31 mouse cellular contexts compared by ENCODE assay signal in genomic region chr13:81122238-81122637, GRCm38 (mm10).
"Had no signal": no experiment of that assay in that cellular context is flagged by ENCODE, and none has a peak within 500 bp of the region (broad histone marks: within the 10 kb centered on the region; RNA-seq: fewer than 3 reads in every experiment).

No protein-coding gene starts in this region.

- DNase-seq: left cerebral cortex, postnatal 4 days; liver; liver, embryonic 13.5 days; liver, postnatal 0 days; lung, adult 18-20 months; lung, adult 2 months; lung, embryonic 14.5 days; lung, postnatal 10 days; lung, postnatal 14 days; lung, postnatal 36 days; lung, postnatal 4 days; midbrain, embryonic 14.5 days had no signal

- H3K4me2 ChIP-seq: limb, embryonic 12.5 days; limb, embryonic 13.5 days; limb, embryonic 15.5 days; liver, embryonic 11.5 days; liver, embryonic 12.5 days; liver, embryonic 13.5 days; liver, embryonic 15.5 days; lung, embryonic 14.5 days; lung, embryonic 15.5 days; midbrain, embryonic 12.5 days; midbrain, embryonic 13.5 days; midbrain, embryonic 15.5 days; neural tube, embryonic 12.5 days; neural tube, embryonic 13.5 days had no signal

- H3K36me3 ChIP-seq: limb, embryonic 10.5 days; limb, embryonic 12.5 days; limb, embryonic 13.5 days; limb, embryonic 15.5 days; liver, embryonic 12.5 days; liver, embryonic 13.5 days; liver, embryonic 15.5 days; lung, embryonic 15.5 days; midbrain, embryonic 15.5 days had no signal

- H3K4me3 ChIP-seq: limb, embryonic 10.5 days; limb, embryonic 12.5 days; limb, embryonic 13.5 days; limb, embryonic 15.5 days; liver, embryonic 12.5 days; liver, embryonic 13.5 days; liver, embryonic 15.5 days; lung, embryonic 15.5 days; megakaryocyte, embryonic 14.5 days; midbrain, embryonic 10.5 days; midbrain, embryonic 12.5 days; midbrain, embryonic 13.5 days; midbrain, embryonic 15.5 days; myocyte; neural tube, embryonic 12.5 days; neural tube, embryonic 13.5 days had no signal

- ATAC-seq: liver, embryonic 12.5 days; liver, postnatal 0 days; lung, postnatal 0 days; midbrain, embryonic 13.5 days; midbrain, embryonic 15.5 days; midbrain, embryonic 16.5 days had no signal

- H3K9me3 ChIP-seq: limb, embryonic 10.5 days; limb, embryonic 12.5 days; limb, embryonic 13.5 days; limb, embryonic 15.5 days; liver, embryonic 13.5 days; liver, embryonic 15.5 days; lung, embryonic 15.5 days; midbrain, embryonic 12.5 days; midbrain, embryonic 13.5 days; midbrain, embryonic 15.5 days; neural tube, embryonic 12.5 days; neural tube, embryonic 13.5 days had no signal

- H3K4me1 ChIP-seq: limb, embryonic 10.5 days; limb, embryonic 12.5 days; limb, embryonic 13.5 days; limb, embryonic 15.5 days; liver, embryonic 12.5 days; liver, embryonic 13.5 days; liver, embryonic 15.5 days; lung, embryonic 15.5 days; megakaryocyte, embryonic 14.5 days; midbrain, embryonic 10.5 days; midbrain, embryonic 12.5 days; midbrain, embryonic 13.5 days; midbrain, embryonic 15.5 days; neural tube, embryonic 12.5 days; neural tube, embryonic 13.5 days had no signal

- H3K27ac ChIP-seq: limb, embryonic 10.5 days; limb, embryonic 12.5 days; limb, embryonic 13.5 days; limb, embryonic 15.5 days; liver, embryonic 12.5 days; liver, embryonic 13.5 days; liver, embryonic 14.5 days; liver, embryonic 15.5 days; lung, embryonic 15.5 days; midbrain, embryonic 10.5 days; midbrain, embryonic 12.5 days; midbrain, embryonic 13.5 days; midbrain, embryonic 15.5 days; neural tube, embryonic 12.5 days; neural tube, embryonic 13.5 days had no signal

- H3K9ac ChIP-seq: limb, embryonic 12.5 days; limb, embryonic 13.5 days; limb, embryonic 15.5 days; liver, embryonic 12.5 days; liver, embryonic 13.5 days; liver, embryonic 14.5 days; liver, embryonic 15.5 days; liver, postnatal 0 days; lung, embryonic 14.5 days; lung, embryonic 15.5 days; midbrain, embryonic 12.5 days; midbrain, embryonic 13.5 days; midbrain, embryonic 15.5 days; neural tube, embryonic 12.5 days; neural tube, embryonic 13.5 days had no signal

- H3K27me3 ChIP-seq: limb, embryonic 12.5 days; limb, embryonic 13.5 days; limb, embryonic 15.5 days; liver, embryonic 12.5 days; liver, embryonic 13.5 days; liver, embryonic 15.5 days; lung, embryonic 15.5 days; megakaryocyte, embryonic 14.5 days; midbrain, embryonic 12.5 days; midbrain, embryonic 13.5 days; midbrain, embryonic 15.5 days; neural tube, embryonic 12.5 days; neural tube, embryonic 13.5 days had no signal
